Mouse (Mus musculus): ENCODE results near the gene Cd101.

GRCm38 (mm10) chr3:101021481-101022051, 7.8 kb downstream of the Cd101 start:
- TF ChIP-seq CTCF (IDR thresholded peaks at IDR 0.05; ENCODE audit: borderline replicate concordance, extremely low read depth, insufficient read depth, insufficient read length) (no peak), POLR2A (IDR thresholded peaks at IDR 0.05; ENCODE audit: borderline replicate concordance, extremely low read depth, insufficient read depth, insufficient read length, poor library complexity, severe bottlenecking) (no peak)
